Mouse (Mus musculus): ENCODE measurements at regions not wholly inside any gene's neighbourhood (a gene's known extent, or its start where the extent isn't known, plus 50 kb on each side); places are given as distances from the start of the nearest gene placed in this dataset.

- TF ChIP-seq POLR2A (IDR thresholded peaks at IDR 0.05; ENCODE audit: insufficient read depth, low read depth, low read length) (no peak), CTCF (IDR thresholded peaks at IDR 0.05) (no peak), EP300 (IDR thresholded peaks at IDR 0.05; ENCODE audit: insufficient read depth, low read depth, low read length) (0 out of 2 replicates have a peak, but pooled peaks have one; percentile 9)
Measured at GRCm38 (mm10) chr3:27790932-27791632, 80.0 kb upstream of the Fndc3b start.

All from heart, adult 2 months (tissue).